Mouse (Mus musculus): ENCODE data around the gene Gm11114. TPM values are rescaled to one million over a fixed set of nuclear protein-coding genes. Genes with fewer than 3 reads are reported as not detected.

The Gm11114 gene
- total RNA-seq, 2 experiments from 2014 or later, result not detected

GRCm38 (mm10) chr9:85357154-85357860 lies 44.7 kb downstream of the Gm11114 start:
- DNase-seq (ENCODE audit: extremely low spot score in 1 of 2, low spot score in 1 of 2), result no peak

Other genes with a start within 250 kb of the Gm11114 start
- 1 to 10 TPM; 2.4 to 3.5 TPM for gene Tent5a, start 14.6 kb downstream of the Gm11114 start, total RNA-seq (2021)

Measured in layer of hippocampus, postnatal 25 days (tissue).